Mouse (Mus musculus) CH12.LX (cell line): ENCODE measurements at regions not wholly inside any gene's neighbourhood (a gene's known extent, or its start where the extent isn't known, plus 50 kb on each side); places are given as distances from the start of the nearest gene placed in this dataset.

ENCODE experiments used
- BHLHE40 ChIP-seq: IDR thresholded peaks from 2 replicates; pipeline ENCODE4 v1.6.1; 2011; ENCODE audit warnings: mild to moderate bottlenecking, low read depth, low read length, improper control_type of control experiment
- CTCF ChIP-seq, 2 experiments: IDR thresholded peaks in 1 of 2; conservative IDR thresholded peaks in 1 of 2; 2 replicates each; pipeline ENCODE4 v1.5.1; 2011 to 2012; ENCODE audit warnings: low read depth in 2 of 2, low read length in 2 of 2, improper control_type of control experiment in 1 of 2, inconsistent platforms in 1 of 2, mild to moderate bottlenecking in 1 of 2, moderate library complexity in 1 of 2
- MAFK ChIP-seq: IDR thresholded peaks from 2 replicates; pipeline ENCODE4 v1.6.1; 2011; ENCODE audit warnings: low read length, improper control_type of control experiment; ENCODE audit not compliant: insufficient replicate concordance
- MAX ChIP-seq: IDR thresholded peaks from 2 replicates; pipeline ENCODE4 v1.6.1; 2011; ENCODE audit warnings: low read length, improper control_type of control experiment
- MAZ ChIP-seq: IDR thresholded peaks from 2 replicates; pipeline ENCODE4 v1.6.1; 2012; ENCODE audit warnings: low read depth, mild to moderate bottlenecking, inconsistent platforms, low read length, improper control_type of control experiment, moderate library complexity
- MXI1 ChIP-seq: IDR thresholded peaks from 2 replicates; pipeline ENCODE4 v1.6.1; 2011; ENCODE audit warnings: mild to moderate bottlenecking, low read depth, low read length, improper control_type of control experiment
- NRF1 ChIP-seq: IDR thresholded peaks from 2 replicates; pipeline ENCODE4 v1.6.1; 2014; ENCODE audit warnings: low read depth, mild to moderate bottlenecking, inconsistent platforms, low read length, improper control_type of control experiment, moderate library complexity
- RAD21 ChIP-seq: IDR thresholded peaks from 2 replicates; pipeline ENCODE4 v1.6.1; 2011; ENCODE audit warnings: low read depth, mild to moderate bottlenecking, low read length, improper control_type of control experiment, moderate library complexity
- SIN3A ChIP-seq: IDR thresholded peaks from 2 replicates; pipeline ENCODE4 v1.6.1; 2012; ENCODE audit warnings: low read length, improper control_type of control experiment, inconsistent platforms
- SMC3 ChIP-seq: IDR thresholded peaks from 2 replicates; pipeline ENCODE4 v1.6.1; 2011; ENCODE audit warnings: low read depth, low read length, improper control_type of control experiment
- USF1 ChIP-seq: IDR thresholded peaks from 2 replicates; pipeline ENCODE4 v1.6.1; 2014; ENCODE audit warnings: low read depth, mild to moderate bottlenecking, inconsistent platforms, low read length, improper control_type of control experiment
- ZKSCAN1 ChIP-seq: IDR thresholded peaks from 2 replicates; pipeline ENCODE4 v1.6.1; 2012; ENCODE audit warnings: low read depth, inconsistent platforms, low read length, improper control_type of control experiment, borderline replicate concordance
- ZNF384 ChIP-seq: IDR thresholded peaks from 2 replicates; pipeline ENCODE4 v1.6.1; 2012; ENCODE audit warnings: low read depth, low read length, improper control_type of control experiment, inconsistent platforms

DNA sequence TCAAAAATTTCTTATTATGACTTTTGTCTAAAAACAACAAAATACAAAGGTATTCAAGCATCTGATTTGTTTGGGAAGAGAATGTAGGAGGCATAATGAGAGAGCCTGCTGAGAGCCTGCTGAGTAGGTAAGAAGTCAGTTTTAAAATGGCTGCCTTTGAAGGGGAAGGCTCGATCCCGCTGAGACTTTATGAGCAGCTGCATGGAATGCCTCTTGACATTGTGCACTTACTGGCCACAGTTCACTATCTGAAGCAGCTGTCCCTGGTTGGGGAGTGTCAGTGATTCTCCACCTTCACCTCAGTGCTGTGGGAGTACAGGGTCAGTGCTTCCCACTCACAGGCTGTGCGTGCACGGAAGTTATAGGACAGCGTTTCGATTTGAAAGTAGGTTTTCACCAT, 71.3 kb upstream of the Fam240b start:
- no peak for TF ChIP-seq NRF1
- no peak for TF ChIP-seq CTCF (conservative IDR thresholded peaks at IDR 0.05 in 1 of 2, IDR thresholded peaks at IDR 0.05 in 1 of 2; ENCODE audit: low read depth in 2 of 2, low read length in 2 of 2)
- TF ChIP-seq ZNF384, result no peak
- no peak for TF ChIP-seq ZKSCAN1
- TF ChIP-seq MAFK, result no peak
- no peak for TF ChIP-seq USF1
- no peak for TF ChIP-seq BHLHE40
- TF ChIP-seq MAZ, result no peak
- no peak for TF ChIP-seq SMC3
- no peak for TF ChIP-seq SIN3A
- TF ChIP-seq MAX, result no peak
- TF ChIP-seq RAD21, result no peak
- TF ChIP-seq MXI1, result no peak
